Mouse (Mus musculus): ENCODE measurements at regions not wholly inside any gene's neighbourhood (a gene's known extent, or its start where the extent isn't known, plus 50 kb on each side); places are given as distances from the start of the nearest gene placed in this dataset.

- Histone ChIP-seq H3K4me1 (ENCODE audit: control insufficient read depth, insufficient read depth, insufficient read length, low read length) (no peaks in the 10 kb centered on the region), H3K4me3 (ENCODE audit: low read depth, low read length) (no peak overlapping the region), H3K27me3 (ENCODE audit: control insufficient read depth, insufficient read depth, low read length) (no peaks in the 10 kb centered on the region), H3K36me3 (ENCODE audit: control insufficient read depth, insufficient read depth, low read length) (no peaks in the 10 kb centered on the region), H3K27ac (ENCODE audit: insufficient read depth, low read depth, low read length) (no peak overlapping the region)
- 73% methylated on average over 4 of the region's 4 CpGs for WGBS
- TF ChIP-seq CTCF (IDR thresholded peaks at IDR 0.05; ENCODE audit: extremely low read depth, insufficient read length, insufficient replicate concordance, low read depth, low read length) (no peak), POLR2A (IDR thresholded peaks at IDR 0.05; ENCODE audit: low read depth, low read length) (no peak)
Measured at GRCm38 (mm10) chr9:41792173-41792829, 331.8 kb downstream of the Sorl1 start.

GRCm38 (mm10) chr9:41791501-41792172, 332.5 kb downstream of the Sorl1 start:
- no peaks in the 10 kb centered on the region for H3K36me3 ChIP-seq (ENCODE audit: control insufficient read depth, insufficient read depth, low read length)
- 81% methylated on average over 5 of the region's 5 CpGs for WGBS
- no peak overlapping the region for H3K4me3 ChIP-seq (ENCODE audit: low read depth, low read length)
- H3K27me3 ChIP-seq (ENCODE audit: control insufficient read depth, insufficient read depth, low read length): no peaks in the 10 kb centered on the region
- H3K4me1 ChIP-seq (ENCODE audit: control insufficient read depth, insufficient read depth, insufficient read length, low read length): no peaks in the 10 kb centered on the region
- no peak overlapping the region for H3K27ac ChIP-seq (ENCODE audit: insufficient read depth, low read depth, low read length)
- TF ChIP-seq POLR2A (IDR thresholded peaks at IDR 0.05; ENCODE audit: low read depth, low read length) (no peak), CTCF (IDR thresholded peaks at IDR 0.05; ENCODE audit: extremely low read depth, insufficient read length, insufficient replicate concordance, low read depth, low read length) (no peak)

- Histone ChIP-seq H3K27me3 (ENCODE audit: control insufficient read depth, insufficient read depth, low read length) (no peaks in the 10 kb centered on the region), H3K4me3 (ENCODE audit: low read depth, low read length) (no peak overlapping the region), H3K36me3 (ENCODE audit: control insufficient read depth, insufficient read depth, low read length) (no peaks in the 10 kb centered on the region), H3K27ac (ENCODE audit: insufficient read depth, low read depth, low read length) (no peak overlapping the region), H3K4me1 (ENCODE audit: control insufficient read depth, insufficient read depth, insufficient read length, low read length) (peaks cover 9% of the 10 kb centered on the region)
- WGBS: 36% methylated on average over 3 of the region's 3 CpGs
- TF ChIP-seq POLR2A (IDR thresholded peaks at IDR 0.05; ENCODE audit: low read depth, low read length) (no peak), CTCF (IDR thresholded peaks at IDR 0.05; ENCODE audit: extremely low read depth, insufficient read length, insufficient replicate concordance, low read depth, low read length) (no peak)
Measured at GRCm38 (mm10) chr9:41785131-41785530, 339.0 kb downstream of the Sorl1 start.

- H3K27ac ChIP-seq (ENCODE audit: insufficient read depth, low read depth, low read length): no peak overlapping the region
Measured at GRCm38 (mm10) chr9:41772281-41772902, 351.7 kb downstream of the Sorl1 start.

GRCm38 (mm10) chr9:41771276-41771675, 352.8 kb downstream of the Sorl1 start:
- no peaks in the 10 kb centered on the region for H3K27me3 ChIP-seq (ENCODE audit: control insufficient read depth, insufficient read depth, low read length)
- TF ChIP-seq POLR2A (IDR thresholded peaks at IDR 0.05; ENCODE audit: low read depth, low read length) (no peak), CTCF (IDR thresholded peaks at IDR 0.05; ENCODE audit: extremely low read depth, insufficient read length, insufficient replicate concordance, low read depth, low read length) (no peak)
- no peaks in the 10 kb centered on the region for H3K36me3 ChIP-seq (ENCODE audit: control insufficient read depth, insufficient read depth, low read length)
- H3K4me1 ChIP-seq (ENCODE audit: control insufficient read depth, insufficient read depth, insufficient read length, low read length): no peaks in the 10 kb centered on the region; the same call in 1 of the 2 replicates
- H3K27ac ChIP-seq (ENCODE audit: insufficient read depth, low read depth, low read length): no peak overlapping the region
- 96% methylated on average over 1 of the region's 1 CpGs for WGBS
- no peak overlapping the region for H3K4me3 ChIP-seq (ENCODE audit: low read depth, low read length)

More at GRCm38 (mm10) chr9:41772281-41772902, 351.7 kb downstream of the Sorl1 start:
- 85% methylated on average over 8 of the region's 8 CpGs for WGBS
- Histone ChIP-seq H3K36me3 (ENCODE audit: control insufficient read depth, insufficient read depth, low read length) (no peaks in the 10 kb centered on the region), H3K4me1 (ENCODE audit: control insufficient read depth, insufficient read depth, insufficient read length, low read length) (no peaks in the 10 kb centered on the region), H3K4me3 (ENCODE audit: low read depth, low read length) (no peak overlapping the region), H3K27me3 (ENCODE audit: control insufficient read depth, insufficient read depth, low read length) (no peaks in the 10 kb centered on the region)
- no peak for TF ChIP-seq CTCF (IDR thresholded peaks at IDR 0.05; ENCODE audit: extremely low read depth, insufficient read length, insufficient replicate concordance, low read depth, low read length)
- no peak for TF ChIP-seq POLR2A (IDR thresholded peaks at IDR 0.05; ENCODE audit: low read depth, low read length)

GRCm38 (mm10) chr9:41768316-41768715, 355.8 kb downstream of the Sorl1 start:
- Histone ChIP-seq H3K36me3 (ENCODE audit: control insufficient read depth, insufficient read depth, low read length) (no peaks in the 10 kb centered on the region), H3K4me1 (ENCODE audit: control insufficient read depth, insufficient read depth, insufficient read length, low read length) (no peaks in the 10 kb centered on the region; the same call in 1 of the 2 replicates), H3K27me3 (ENCODE audit: control insufficient read depth, insufficient read depth, low read length) (no peaks in the 10 kb centered on the region), H3K27ac (ENCODE audit: insufficient read depth, low read depth, low read length) (no peak overlapping the region), H3K4me3 (ENCODE audit: low read depth, low read length) (no peak overlapping the region)
- TF ChIP-seq CTCF (IDR thresholded peaks at IDR 0.05; ENCODE audit: extremely low read depth, insufficient read length, insufficient replicate concordance, low read depth, low read length) (no peak), POLR2A (IDR thresholded peaks at IDR 0.05; ENCODE audit: low read depth, low read length) (no peak)
- 90% methylated on average over 3 of the region's 3 CpGs for WGBS

GRCm38 (mm10) chr9:41766533-41766920, 357.6 kb downstream of the Sorl1 start:
- TF ChIP-seq CTCF (IDR thresholded peaks at IDR 0.05; ENCODE audit: extremely low read depth, insufficient read length, insufficient replicate concordance, low read depth, low read length): no peak
- no peak for TF ChIP-seq POLR2A (IDR thresholded peaks at IDR 0.05; ENCODE audit: low read depth, low read length)
- Histone ChIP-seq H3K4me1 (ENCODE audit: control insufficient read depth, insufficient read depth, insufficient read length, low read length) (no peaks in the 10 kb centered on the region; the same call in 1 of the 2 replicates), H3K4me3 (ENCODE audit: low read depth, low read length) (no peak overlapping the region), H3K27me3 (ENCODE audit: control insufficient read depth, insufficient read depth, low read length) (no peaks in the 10 kb centered on the region), H3K27ac (ENCODE audit: insufficient read depth, low read depth, low read length) (no peak overlapping the region), H3K36me3 (ENCODE audit: control insufficient read depth, insufficient read depth, low read length) (no peaks in the 10 kb centered on the region)
- 13% methylated on average over 4 of the region's 4 CpGs for WGBS
